Mouse (Mus musculus) midbrain, embryonic 13.5 days (tissue): Measurements from ENCODE around the gene Ptprm. TPM values are rescaled to one million over a fixed set of nuclear protein-coding genes. Genes with fewer than 3 reads are reported as not detected.
A peak's percentile ranks its signal among the peaks of the same experiment; 100 is the strongest.

ENCODE experiments used
- ATAC-seq: fragments of 200-750 bp; cut with Nextera tagmentation; 2 replicates; pipeline ENCODE4 v1.8.0; 2017; ENCODE audit warnings: mild to moderate bottlenecking, moderate TSS enrichment, moderate library complexity
- H3K27ac ChIP-seq: fragments of 300-500 bp; sonication (generic); 2 replicates; pipeline ENCODE4 v1.5.1; 2015; ENCODE audit warnings: inconsistent platforms, mild to moderate bottlenecking, moderate library complexity
- H3K27me3 ChIP-seq: fragments of 300-500 bp; sonication (generic); 2 replicates; pipeline ENCODE4 v1.6.1; 2015; ENCODE audit warnings: mild to moderate bottlenecking, inconsistent platforms
- H3K36me3 ChIP-seq: fragments of 300-500 bp; sonication (generic); 2 replicates; pipeline ENCODE4 v1.6.1; 2015; ENCODE audit warnings: mild to moderate bottlenecking, inconsistent platforms
- H3K4me1 ChIP-seq: fragments of 300-500 bp; sonication (generic); replicated peaks from 2 replicates; pipeline ENCODE4 v1.6.1; 2015; ENCODE audit warnings: inconsistent platforms
- H3K4me2 ChIP-seq: fragments of 300-500 bp; sonication (generic); replicated peaks from 2 replicates; pipeline ENCODE4 v1.6.1; 2015; ENCODE audit warnings: moderate library complexity, mild to moderate bottlenecking, inconsistent platforms
- H3K4me3 ChIP-seq: fragments of 300-500 bp; sonication (generic); replicated peaks from 2 replicates; pipeline ENCODE4 v1.5.1; 2015; ENCODE audit warnings: mild to moderate bottlenecking, inconsistent platforms
- H3K9ac ChIP-seq: fragments of 300-500 bp; sonication (generic); replicated peaks from 2 replicates; pipeline ENCODE4 v1.6.1; 2015; ENCODE audit warnings: mild to moderate bottlenecking, inconsistent platforms
- H3K9me3 ChIP-seq: fragments of 300-500 bp; sonication (generic); 2 replicates; pipeline ENCODE4 v1.6.1; 2016; ENCODE audit warnings: mild to moderate bottlenecking, inconsistent platforms
- WGBS: fragments of 180-500 bp; shearing (Covaris S2); methylation state at CpG from one replicate; pipeline ENCODE4 v1.1.7; 2015; 5-methylcytosine and 5-hydroxymethylcytosine counted together
- polyA plus RNA-seq: library from polyadenylated mRNA; unstranded; fragments of >200 nt; fragmentation: Nextera tagmentation; extraction: Ambion mirVana; gene quantifications from 2 replicates; pipeline ENCODE4 v1.2.1, GENCODE M21; 2015

Gene Ptprm
- polyA plus RNA-seq, 1 experiment from 2014 or later, result 10.6 TPM

- no peaks in the 10 kb centered on the region for H3K9me3 ChIP-seq
- H3K4me2 ChIP-seq, result no peak overlapping the region
- no peak overlapping the region for H3K9ac ChIP-seq
- ATAC-seq, result no peak
- WGBS, result 81% methylated on average over 2 of the region's 2 CpGs
- H3K27me3 ChIP-seq, result no peaks in the 10 kb centered on the region
- H3K4me1 ChIP-seq, result peaks cover 13% of the 10 kb centered on the region
- no peak overlapping the region for H3K27ac ChIP-seq
- no peak overlapping the region for H3K4me3 ChIP-seq
- H3K36me3 ChIP-seq, result no peaks in the 10 kb centered on the region
Observed at GRCm38 (mm10) chr17:67086811-67087210, 267.4 kb downstream of the Ptprm start.

GRCm38 (mm10) chr17:67084501-67084900 lies 269.8 kb downstream of the Ptprm start:
- Histone ChIP-seq H3K36me3 (no peaks in the 10 kb centered on the region), H3K9ac (no peak overlapping the region), H3K27me3 (no peaks in the 10 kb centered on the region), H3K4me3 (no peak overlapping the region), H3K4me2 (no peak overlapping the region), H3K27ac (no peak overlapping the region), H3K4me1 (peaks cover 7% of the 10 kb centered on the region), H3K9me3 (no peaks in the 10 kb centered on the region)
- 0 out of 2 replicates have a peak, but pooled peaks have one; percentile 30 for ATAC-seq
- 45% methylated on average over 4 of the region's 4 CpGs for WGBS

- Histone ChIP-seq H3K9me3 (no peaks in the 10 kb centered on the region), H3K4me1 (peaks cover 7% of the 10 kb centered on the region), H3K27me3 (no peaks in the 10 kb centered on the region), H3K36me3 (no peaks in the 10 kb centered on the region), H3K9ac (no peak overlapping the region), H3K4me3 (no peak overlapping the region), H3K27ac (no peak overlapping the region), H3K4me2 (no peak overlapping the region)
- WGBS, result 77% methylated on average over 5 of the region's 5 CpGs
- ATAC-seq, result no peak
Observed at GRCm38 (mm10) chr17:67084093-67084492, 270.2 kb downstream of the Ptprm start.

- Histone ChIP-seq H3K27ac (no peak overlapping the region), H3K4me3 (no peak overlapping the region), H3K4me2 (no peak overlapping the region), H3K27me3 (no peaks in the 10 kb centered on the region), H3K4me1 (no peaks in the 10 kb centered on the region), H3K9me3 (no peaks in the 10 kb centered on the region), H3K36me3 (no peaks in the 10 kb centered on the region), H3K9ac (no peak overlapping the region)
- ATAC-seq, result no peak
- WGBS, result 81% methylated on average over 1 of the region's 1 CpGs
Observed at GRCm38 (mm10) chr17:67079570-67079969, 274.7 kb downstream of the Ptprm start.

- no peaks in the 10 kb centered on the region for H3K36me3 ChIP-seq
- H3K27me3 ChIP-seq, result no peaks in the 10 kb centered on the region
- H3K4me2 ChIP-seq, result no peak overlapping the region
- peak overlapping the region; percentile 47; the same call in 1 of the 2 replicates for H3K27ac ChIP-seq
- H3K9ac ChIP-seq, result no peak overlapping the region
- no peak overlapping the region for H3K4me3 ChIP-seq
- peaks cover 23% of the 10 kb centered on the region for H3K4me1 ChIP-seq
- no peak for ATAC-seq
- 61% methylated on average over 4 of the region's 4 CpGs for WGBS
- no peaks in the 10 kb centered on the region for H3K9me3 ChIP-seq
Observed at GRCm38 (mm10) chr17:67073580-67073979, 280.7 kb downstream of the Ptprm start.

- H3K27me3 ChIP-seq, result no peaks in the 10 kb centered on the region
- ATAC-seq, result 0 out of 2 replicates have a peak, but pooled peaks have one; percentile 24
- no peak overlapping the region for H3K9ac ChIP-seq
- H3K4me1 ChIP-seq, result peaks cover 23% of the 10 kb centered on the region
- whole genome bisulfite sequencing, result 84% methylated on average over 6 of the region's 6 CpGs
- no peaks in the 10 kb centered on the region for H3K9me3 ChIP-seq
- peak overlapping the region; percentile 47; the same call in 1 of the 2 replicates for H3K27ac ChIP-seq
- no peak overlapping the region for H3K4me2 ChIP-seq
- no peak overlapping the region for H3K4me3 ChIP-seq
- no peaks in the 10 kb centered on the region for H3K36me3 ChIP-seq
Observed at GRCm38 (mm10) chr17:67073139-67073538, 281.1 kb downstream of the Ptprm start.

- Histone ChIP-seq H3K27me3 (no peaks in the 10 kb centered on the region), H3K4me3 (no peak overlapping the region), H3K9me3 (no peaks in the 10 kb centered on the region), H3K4me1 (peaks cover 23% of the 10 kb centered on the region), H3K4me2 (no peak overlapping the region), H3K27ac (peak overlapping the region; percentile 25; the same call in 1 of the 2 replicates), H3K9ac (no peak overlapping the region), H3K36me3 (no peaks in the 10 kb centered on the region)
- 65% methylated on average over 7 of the region's 7 CpGs for WGBS
- ATAC-seq, result peak; percentile 71; the same call in 1 of the 2 replicates
Observed at GRCm38 (mm10) chr17:67071231-67072009, 282.8 kb downstream of the Ptprm start.

GRCm38 (mm10) chr17:67063611-67064010 lies 290.6 kb downstream of the Ptprm start:
- Histone ChIP-seq H3K4me2 (no peak overlapping the region), H3K36me3 (no peaks in the 10 kb centered on the region), H3K9me3 (no peaks in the 10 kb centered on the region), H3K27ac (no peak overlapping the region), H3K27me3 (no peaks in the 10 kb centered on the region), H3K4me1 (no peaks in the 10 kb centered on the region), H3K4me3 (no peak overlapping the region), H3K9ac (no peak overlapping the region)
- no peak for ATAC-seq
- WGBS, result 77% methylated on average over 5 of the region's 5 CpGs

- peaks cover 20% of the 10 kb centered on the region for H3K4me1 ChIP-seq
- no peaks in the 10 kb centered on the region for H3K36me3 ChIP-seq
- no peak for ATAC-seq
- H3K9ac ChIP-seq, result no peak overlapping the region
- H3K9me3 ChIP-seq, result no peaks in the 10 kb centered on the region
- no peak overlapping the region for H3K4me3 ChIP-seq
- no peaks in the 10 kb centered on the region for H3K27me3 ChIP-seq
- 94% methylated on average over 6 of the region's 6 CpGs for WGBS
- no peak overlapping the region for H3K27ac ChIP-seq
- no peak overlapping the region for H3K4me2 ChIP-seq
Observed at GRCm38 (mm10) chr17:67055681-67056080, 298.6 kb downstream of the Ptprm start.

- no peak overlapping the region for H3K27ac ChIP-seq
- H3K9ac ChIP-seq, result no peak overlapping the region
- no peak overlapping the region for H3K4me3 ChIP-seq
- no peak for ATAC-seq
- H3K36me3 ChIP-seq, result no peaks in the 10 kb centered on the region
- 83% methylated on average over 10 of the region's 10 CpGs for WGBS
- H3K27me3 ChIP-seq, result no peaks in the 10 kb centered on the region
- H3K9me3 ChIP-seq, result no peaks in the 10 kb centered on the region
- H3K4me1 ChIP-seq, result peaks cover 20% of the 10 kb centered on the region
- H3K4me2 ChIP-seq, result no peak overlapping the region
Observed at GRCm38 (mm10) chr17:67054202-67054601, 300.1 kb downstream of the Ptprm start.

GRCm38 (mm10) chr17:67052624-67053314 lies 301.5 kb downstream of the Ptprm start:
- 50% methylated on average over 11 of the region's 11 CpGs for WGBS
- Histone ChIP-seq H3K27ac (no peak overlapping the region), H3K36me3 (no peaks in the 10 kb centered on the region), H3K9ac (no peak overlapping the region), H3K4me2 (no peak overlapping the region), H3K27me3 (no peaks in the 10 kb centered on the region), H3K9me3 (no peaks in the 10 kb centered on the region), H3K4me1 (peaks cover 21% of the 10 kb centered on the region), H3K4me3 (no peak overlapping the region)
- ATAC-seq, result no peak

GRCm38 (mm10) chr17:67047697-67048096 lies 306.6 kb downstream of the Ptprm start:
- WGBS, result 31% methylated on average over 4 of the region's 4 CpGs
- Histone ChIP-seq H3K27ac (peak overlapping the region; percentile 35), H3K9ac (no peak overlapping the region; the same call in 1 of the 2 replicates), H3K36me3 (no peaks in the 10 kb centered on the region), H3K27me3 (no peaks in the 10 kb centered on the region), H3K4me2 (peak overlapping the region; percentile 15; the same call in 1 of the 2 replicates), H3K9me3 (no peaks in the 10 kb centered on the region), H3K4me1 (peaks cover 19% of the 10 kb centered on the region), H3K4me3 (no peak overlapping the region)
- ATAC-seq, result peak; percentile 73; the same call in 1 of the 2 replicates
